Mouse (Mus musculus) C2C12 (cell line): ENCODE data around the gene Necab2. TPM values are rescaled to one million over a fixed set of nuclear protein-coding genes. Genes with fewer than 3 reads are reported as not detected.

Source experiments
- H3K27me3 ChIP-seq: one replicate; pipeline ENCODE4 v1.6.1; 2011; ENCODE audit not compliant: control insufficient read depth, insufficient read depth, insufficient read length
- H3K36me3 ChIP-seq: one replicate; pipeline ENCODE4 v1.6.1; 2011; ENCODE audit not compliant: control insufficient read depth, insufficient read depth
- H3K4me3 ChIP-seq: one replicate; pipeline ENCODE4 v1.5.1; 2011; ENCODE audit warnings: mild to moderate bottlenecking, control low read depth; ENCODE audit not compliant: poor library complexity, insufficient read depth, severe bottlenecking
- H3K79me2 ChIP-seq: one replicate; pipeline ENCODE4 v1.6.1; 2011; ENCODE audit not compliant: control insufficient read depth, insufficient read depth
- H3K79me3 ChIP-seq: one replicate; pipeline ENCODE4 v1.6.1; 2011; ENCODE audit warnings: low read depth, control low read depth
- H3ac ChIP-seq: one replicate; pipeline ENCODE3; 2011; ENCODE audit warnings: low read depth; ENCODE audit not compliant: control insufficient read depth, insufficient read length
- CEBPB ChIP-seq: IDR thresholded peaks from one replicate; pipeline ENCODE4 v1.6.1; 2011; ENCODE audit warnings: low read depth, mild to moderate bottlenecking, control low read depth, moderate library complexity
- CTCF ChIP-seq: IDR thresholded peaks from one replicate; pipeline ENCODE4 v1.5.1; 2011; ENCODE audit not compliant: control insufficient read depth, insufficient read depth, insufficient read length
- FOSL1 ChIP-seq: IDR thresholded peaks from one replicate; pipeline ENCODE4 v1.8.0; 2011; ENCODE audit warnings: mild to moderate bottlenecking, low read length; ENCODE audit not compliant: poor library complexity, insufficient read depth, severe bottlenecking
- MAX ChIP-seq: IDR thresholded peaks from one replicate; pipeline ENCODE4 v1.6.1; 2011; ENCODE audit warnings: mild to moderate bottlenecking, control low read depth
- MYOD1 ChIP-seq: IDR thresholded peaks from one replicate; pipeline ENCODE4 v1.6.1; 2011; ENCODE audit warnings: low read depth; ENCODE audit not compliant: control insufficient read depth, insufficient read length
- MYOG ChIP-seq: IDR thresholded peaks from one replicate; pipeline ENCODE4 v1.6.1; 2011; ENCODE audit not compliant: control insufficient read depth, insufficient read length; ENCODE audit errors: extremely low read depth
- USF1 ChIP-seq: IDR thresholded peaks from one replicate; pipeline ENCODE4 v1.6.1; 2011; ENCODE audit warnings: low read depth, mild to moderate bottlenecking, control low read depth, moderate library complexity
- polyA plus RNA-seq: library from polyadenylated mRNA; unstranded; fragments of >200 nt; fragmentation: generic; extraction: Trizol; gene quantifications from one replicate; pipeline ENCODE4 v1.2.1, GENCODE M21; 2012; ENCODE audit warnings: missing spikeins

Necab2 gene
- polyA plus RNA-seq, 1 experiment: not detected

- H3K36me3 ChIP-seq: peaks cover 17% of the 10 kb centered on the region
- no peaks in the 10 kb centered on the region for H3K79me3 ChIP-seq
- TF ChIP-seq CEBPB: no peak
- TF ChIP-seq FOSL1: no peak
- no peaks in the 10 kb centered on the region for H3K27me3 ChIP-seq
- no peak overlapping the region for H3K4me3 ChIP-seq
- H3ac ChIP-seq: no peak overlapping the region
- H3K79me2 ChIP-seq: no peaks in the 10 kb centered on the region
Observed at GRCm38 (mm10) chr8:119505488-119505887, 59.0 kb downstream of the Necab2 start.

GRCm38 (mm10) chr8:119506106-119506505 is 59.6 kb downstream of the Necab2 start:
- no peak overlapping the region for H3K4me3 ChIP-seq
- no peaks in the 10 kb centered on the region for H3K79me3 ChIP-seq
- H3ac ChIP-seq: no peak overlapping the region
- H3K27me3 ChIP-seq: no peaks in the 10 kb centered on the region
- H3K79me2 ChIP-seq: no peaks in the 10 kb centered on the region
- TF ChIP-seq USF1 (no peak), FOSL1 (no peak), MYOG (no peak), CTCF (no peak), CEBPB (no peak), MYOD1 (no peak), MAX (no peak)
- H3K36me3 ChIP-seq: peaks cover 22% of the 10 kb centered on the region

GRCm38 (mm10) chr8:119510471-119510870 is 64.0 kb downstream of the Necab2 start:
- Histone ChIP-seq H3K4me3 (no peak overlapping the region), H3K79me2 (no peaks in the 10 kb centered on the region), H3K36me3 (peaks cover 61% of the 10 kb centered on the region), H3ac (no peak overlapping the region), H3K27me3 (no peaks in the 10 kb centered on the region), H3K79me3 (no peaks in the 10 kb centered on the region)
- TF ChIP-seq CTCF (no peak), MYOD1 (no peak), MYOG (no peak), MAX (no peak), FOSL1 (no peak), CEBPB (no peak), USF1 (no peak)

GRCm38 (mm10) chr8:119511722-119512121 is 65.2 kb downstream of the Necab2 start:
- no peaks in the 10 kb centered on the region for H3K79me3 ChIP-seq
- peaks cover 70% of the 10 kb centered on the region for H3K36me3 ChIP-seq
- H3K27me3 ChIP-seq: no peaks in the 10 kb centered on the region
- H3ac ChIP-seq: no peak overlapping the region
- no peak overlapping the region for H3K4me3 ChIP-seq
- TF ChIP-seq USF1 (no peak), MYOG (no peak), CTCF (no peak), MAX (no peak), FOSL1 (no peak), MYOD1 (no peak), CEBPB (no peak)
- no peaks in the 10 kb centered on the region for H3K79me2 ChIP-seq

- H3K4me3 ChIP-seq: no peak overlapping the region
- no peak for TF ChIP-seq USF1
- no peak for TF ChIP-seq CEBPB
- TF ChIP-seq MAX: no peak
- no peak for TF ChIP-seq FOSL1
- TF ChIP-seq MYOD1: no peak
- TF ChIP-seq MYOG: no peak
- no peak for TF ChIP-seq CTCF
- H3K36me3 ChIP-seq: peaks cover 82% of the 10 kb centered on the region
- H3ac ChIP-seq: no peak overlapping the region
- no peaks in the 10 kb centered on the region for H3K27me3 ChIP-seq
- H3K79me3 ChIP-seq: no peaks in the 10 kb centered on the region
- H3K79me2 ChIP-seq: no peaks in the 10 kb centered on the region
Observed at GRCm38 (mm10) chr8:119513405-119513804, 66.9 kb downstream of the Necab2 start.

GRCm38 (mm10) chr8:119514940-119515339 is 68.4 kb downstream of the Necab2 start:
- Histone ChIP-seq H3K4me3 (no peak overlapping the region), H3ac (no peak overlapping the region), H3K27me3 (no peaks in the 10 kb centered on the region), H3K79me3 (no peaks in the 10 kb centered on the region), H3K79me2 (no peaks in the 10 kb centered on the region), H3K36me3 (peaks cover 86% of the 10 kb centered on the region)
- TF ChIP-seq CTCF (no peak), MAX (no peak), USF1 (no peak), CEBPB (no peak), MYOG (no peak), MYOD1 (no peak), FOSL1 (no peak)
